Mouse (Mus musculus): ENCODE data around the gene Lce6a.

Gene Lce6a

GRCm38 (mm10) chr3:92621560-92621959 is at the start of gene Lce6a:
Gene Lce6a (minus strand): TSS chr3:92621660.
- no peak for DNase-seq

- no peak for DNase-seq
These were observed 48.8 kb upstream of the Lce6a start, which contains the start of gene Lce1a2 for GRCm38 (mm10) chr3:92670215-92670614. Gene Lce1a2 (minus strand): TSS chr3:92670315.

DNA sequence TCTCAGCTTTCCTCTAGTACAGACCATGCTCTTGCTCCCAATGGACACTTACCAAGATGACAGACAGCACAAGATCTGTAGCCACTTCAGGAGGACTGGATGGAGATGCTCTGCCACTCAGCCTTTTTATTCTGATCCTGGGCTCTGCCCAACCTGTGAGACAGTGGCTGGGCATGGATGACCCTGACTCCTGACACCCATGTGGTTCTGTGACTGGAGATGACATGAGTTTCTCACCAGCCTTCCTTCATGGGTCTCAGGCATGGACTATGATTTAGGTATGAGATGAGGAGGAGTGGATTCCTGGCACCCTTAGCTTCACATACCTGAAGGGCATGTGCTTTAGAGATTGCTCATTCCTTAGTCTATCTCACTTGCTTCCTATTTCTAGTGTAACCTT is 35.4 kb upstream of the Lce6a start, which contains the start of gene Lce1b:
Lce1b (minus strand) TSS at position 101 of the 400 bp plus-strand sequence.
- DNase-seq: no peak

DNA sequence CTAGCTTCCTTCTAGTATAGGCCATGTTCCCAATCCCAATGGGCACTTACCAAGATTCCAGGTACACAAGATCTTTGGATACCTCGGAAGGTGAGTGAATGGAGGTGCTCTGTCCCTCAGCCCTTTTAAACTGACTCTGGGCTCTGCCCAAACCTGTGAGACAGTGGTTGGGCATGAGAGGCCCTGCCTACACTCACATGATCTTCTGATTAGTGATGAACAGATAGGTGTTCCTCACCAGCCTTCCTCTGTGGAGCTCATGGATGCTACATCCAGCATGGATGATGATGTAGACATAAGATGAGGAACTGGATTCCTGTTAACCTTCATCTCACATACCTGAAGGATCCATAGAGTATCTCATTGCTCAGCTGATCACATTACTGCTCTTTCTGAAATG is 26.7 kb upstream of the Lce6a start, which contains the start of gene Lce1a1:
Lce1a1 (minus strand) TSS at position 101 of the 400 bp plus-strand sequence.
- no peak for DNase-seq

DNA sequence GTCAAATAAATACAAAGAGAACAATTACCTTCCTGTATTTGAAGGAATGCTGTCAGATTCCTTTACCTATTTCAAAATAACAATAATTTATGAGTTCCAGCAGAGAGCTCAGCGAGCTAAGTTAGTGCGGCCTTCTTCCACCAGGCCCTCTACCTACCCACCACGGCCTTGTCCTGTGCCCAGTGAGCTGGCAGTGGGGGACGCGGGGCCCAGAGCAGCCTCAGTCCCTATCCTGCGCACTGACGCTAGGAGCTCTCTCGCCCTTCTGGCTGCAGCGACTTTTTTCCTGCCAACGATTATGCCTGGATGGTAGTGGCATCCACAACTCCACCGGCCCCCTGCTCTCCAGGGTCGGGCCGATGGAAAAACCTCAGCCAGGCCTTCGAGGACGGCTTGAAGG is 18.4 kb upstream of the Lce6a start:
- DNase-seq: no peak

- DNase-seq: no peak
These were observed 17.2 kb upstream of the Lce6a start for GRCm38 (mm10) chr3:92638653-92638991.

DNA sequence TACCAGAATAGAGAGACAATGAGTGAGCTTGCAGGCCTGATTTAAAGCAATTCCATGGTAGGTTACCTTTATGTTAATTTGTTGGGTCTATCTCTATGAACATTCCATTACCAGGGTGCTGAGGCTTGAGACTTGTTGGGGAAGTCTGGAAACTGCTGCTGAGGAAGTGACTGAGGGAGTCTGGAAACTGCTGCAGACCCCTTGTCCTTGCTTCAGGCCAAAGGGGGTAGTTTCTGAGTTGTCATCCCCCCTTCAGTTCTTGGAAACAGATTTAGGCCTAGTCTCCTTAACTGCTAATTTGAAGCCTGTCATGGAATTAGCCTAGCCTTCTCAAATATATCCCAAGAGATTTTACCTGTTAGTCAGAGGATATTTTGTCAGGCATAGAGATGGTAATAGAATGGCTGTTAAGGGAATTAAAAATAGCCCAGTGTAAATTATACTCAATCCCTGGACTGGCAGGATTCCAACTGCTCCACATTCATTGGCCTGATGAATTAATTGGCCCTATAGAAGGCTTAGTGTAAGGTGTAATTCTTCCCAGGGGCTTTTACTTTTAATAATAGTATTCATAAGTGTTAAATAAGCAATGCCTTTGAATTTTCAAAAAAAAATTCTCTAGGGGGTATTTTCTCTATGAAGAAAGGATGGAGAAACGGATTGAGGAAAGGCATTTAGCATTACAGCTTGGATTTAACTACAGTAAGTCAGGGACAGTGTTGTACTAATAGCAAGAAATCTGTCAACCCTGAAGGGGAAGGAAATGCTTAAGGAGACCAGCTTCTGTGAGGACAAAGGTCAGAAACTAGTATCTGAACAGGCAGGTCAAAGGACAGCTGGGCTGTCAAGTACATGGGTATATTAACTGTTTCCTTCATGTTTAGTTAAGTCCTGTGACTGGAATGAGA is 16.5 kb upstream of the Lce6a start:
- DNase-seq: peak; percentile 29 to 53

GRCm38 (mm10) chr3:92609804-92610203 is 11.7 kb downstream of the Lce6a start:
- DNase-seq: no peak

GRCm38 (mm10) chr3:92607392-92607791 is 14.1 kb downstream of the Lce6a start, which contains the start of gene 2210017I01Rik:
Gene 2210017I01Rik (minus strand): TSS chr3:92607492.
- DNase-seq: no peak

DNA sequence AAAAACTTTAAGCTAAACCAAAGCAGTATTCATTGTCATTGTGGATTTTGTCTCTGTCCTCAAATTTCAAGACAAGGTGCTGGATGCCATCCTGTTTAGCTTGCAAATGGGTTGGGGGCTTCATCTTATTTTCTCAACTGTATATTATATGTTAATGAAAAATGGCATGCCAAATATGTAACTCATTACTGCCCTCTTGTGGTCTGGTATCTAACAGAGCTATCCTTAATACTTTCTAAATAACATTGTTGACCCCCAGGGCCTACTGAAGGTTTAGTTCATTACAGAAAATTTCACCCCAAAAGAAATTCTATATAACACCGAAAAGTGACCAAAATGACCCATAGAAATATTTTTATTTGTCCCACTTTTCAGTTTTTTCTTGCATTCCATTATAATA is 19.3 kb downstream of the Lce6a start:
- no peak for DNase-seq

GRCm38 (mm10) chr3:92600456-92600855 is 21.0 kb downstream of the Lce6a start:
- DNase-seq: peak in 1 of 2 experiments; percentile 38

- no peak for DNase-seq
These were observed 21.5 kb downstream of the Lce6a start for GRCm38 (mm10) chr3:92599973-92600372.

DNA sequence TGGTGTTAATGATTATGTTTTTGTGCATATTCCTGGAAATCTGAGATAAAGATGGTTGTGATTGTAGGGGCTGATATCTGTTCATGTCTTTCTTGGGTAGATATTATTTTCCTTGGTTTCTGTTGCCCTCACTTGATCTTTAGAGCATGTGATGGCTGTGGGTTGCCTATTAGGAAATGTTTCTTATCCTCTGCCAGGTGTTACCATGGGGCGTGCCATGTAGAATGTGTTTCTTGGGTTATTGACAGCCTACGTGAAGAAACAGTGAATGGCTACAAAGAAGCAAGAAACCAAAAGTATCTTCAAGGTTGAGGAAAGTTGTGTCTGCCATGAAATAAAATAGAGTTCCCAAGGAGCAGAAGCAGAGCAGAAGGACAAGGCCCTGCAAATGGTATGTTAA is 23.0 kb downstream of the Lce6a start:
- DNase-seq: no peak

DNA sequence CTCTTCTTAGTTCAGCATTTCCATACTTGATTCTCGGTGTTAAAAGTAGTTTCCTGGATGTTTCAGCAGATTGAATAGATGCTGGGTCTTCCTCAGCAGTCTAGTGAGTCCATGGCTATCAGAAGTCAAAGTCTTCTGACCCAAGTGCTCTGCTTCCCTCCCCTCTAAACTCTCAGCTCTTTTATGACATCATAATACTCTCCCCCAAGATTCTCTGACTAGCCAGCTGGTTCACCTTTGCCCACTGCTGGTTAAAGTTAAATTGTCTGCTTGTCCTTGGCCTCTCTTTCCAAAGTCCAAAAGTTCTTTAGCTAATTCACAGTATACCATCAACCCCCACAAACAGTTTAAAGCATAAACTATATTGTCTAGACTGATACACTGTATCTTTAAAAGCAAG is 32.6 kb downstream of the Lce6a start, which contains the start of gene Smcp:
Smcp (minus strand) TSS at position 140 of the 400 bp plus-strand sequence.
- DNase-seq: peak; percentile 10 to 39

GRCm38 (mm10) chr3:92587190-92587589 is 34.3 kb downstream of the Lce6a start:
- no peak for DNase-seq

DNA sequence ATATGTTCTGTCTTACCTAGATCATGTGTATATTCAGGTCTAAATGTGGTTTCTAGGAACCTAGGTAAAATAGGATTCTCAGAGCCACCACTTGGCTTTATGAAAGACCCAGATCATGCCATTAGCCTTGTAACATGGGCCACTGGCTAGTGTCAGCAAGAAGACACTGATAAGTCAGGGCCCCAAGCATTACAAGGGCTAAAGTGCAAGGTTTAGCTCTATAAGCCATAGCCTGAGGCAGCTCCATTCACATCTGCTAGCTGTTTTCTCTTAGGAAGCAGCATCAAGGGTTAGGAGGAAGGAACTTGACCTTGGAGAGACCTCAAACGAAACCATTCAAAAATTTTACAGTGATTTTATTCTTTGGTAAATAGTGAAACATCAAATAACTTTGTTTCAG is 36.4 kb downstream of the Lce6a start:
- DNase-seq: no peak

DNA sequence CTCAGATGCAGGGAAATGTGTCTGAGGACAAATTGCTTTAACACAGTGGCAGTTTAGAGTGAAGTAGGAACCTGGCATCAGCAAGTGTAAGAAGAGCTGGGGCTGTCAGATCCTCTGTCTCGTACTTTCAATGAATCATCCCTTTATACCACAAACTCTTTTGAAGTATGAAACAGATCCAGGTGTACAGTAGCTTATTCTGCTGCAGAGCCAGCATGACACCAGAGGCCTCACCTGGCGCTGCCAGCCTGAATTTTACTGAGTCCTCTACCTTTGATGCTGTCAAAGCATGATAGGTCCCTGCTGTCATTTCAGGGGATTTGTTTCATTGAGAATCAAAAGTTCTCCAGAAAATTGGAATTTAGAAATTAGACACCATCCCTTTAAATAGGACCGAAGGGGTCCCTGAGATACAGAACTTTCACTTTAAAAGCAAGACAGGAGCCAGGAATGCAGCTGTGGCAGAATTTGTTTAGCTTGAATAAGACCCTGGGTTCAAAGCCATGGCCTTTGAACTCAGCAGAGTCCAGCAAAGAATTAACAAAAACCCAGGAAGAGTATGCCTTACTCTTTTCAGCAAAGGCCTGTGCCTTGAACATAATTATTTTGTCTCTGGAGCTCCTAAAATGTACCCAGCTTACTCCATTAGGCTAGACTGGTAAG is 38.2 kb downstream of the Lce6a start:
- no peak for DNase-seq

DNA sequence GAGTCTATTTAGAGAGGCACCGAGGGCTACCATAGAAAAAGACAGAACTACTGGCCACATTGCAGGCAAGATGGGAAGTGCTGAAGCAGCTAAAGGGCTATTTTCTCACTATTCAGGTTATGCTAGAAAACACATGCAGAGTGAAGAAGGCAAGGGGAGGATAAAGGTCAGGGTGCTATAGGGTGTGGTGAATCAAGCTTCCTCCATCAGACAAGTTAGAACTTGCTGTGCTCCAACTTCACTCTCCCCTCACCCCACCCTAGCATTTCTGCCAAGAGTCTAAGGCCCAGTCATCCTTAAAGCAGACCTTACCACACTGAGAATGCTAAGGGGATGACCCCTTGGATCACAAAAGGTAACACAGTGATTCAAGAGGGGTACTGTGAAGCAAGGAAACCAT is 42.0 kb downstream of the Lce6a start:
- no peak for DNase-seq

DNA sequence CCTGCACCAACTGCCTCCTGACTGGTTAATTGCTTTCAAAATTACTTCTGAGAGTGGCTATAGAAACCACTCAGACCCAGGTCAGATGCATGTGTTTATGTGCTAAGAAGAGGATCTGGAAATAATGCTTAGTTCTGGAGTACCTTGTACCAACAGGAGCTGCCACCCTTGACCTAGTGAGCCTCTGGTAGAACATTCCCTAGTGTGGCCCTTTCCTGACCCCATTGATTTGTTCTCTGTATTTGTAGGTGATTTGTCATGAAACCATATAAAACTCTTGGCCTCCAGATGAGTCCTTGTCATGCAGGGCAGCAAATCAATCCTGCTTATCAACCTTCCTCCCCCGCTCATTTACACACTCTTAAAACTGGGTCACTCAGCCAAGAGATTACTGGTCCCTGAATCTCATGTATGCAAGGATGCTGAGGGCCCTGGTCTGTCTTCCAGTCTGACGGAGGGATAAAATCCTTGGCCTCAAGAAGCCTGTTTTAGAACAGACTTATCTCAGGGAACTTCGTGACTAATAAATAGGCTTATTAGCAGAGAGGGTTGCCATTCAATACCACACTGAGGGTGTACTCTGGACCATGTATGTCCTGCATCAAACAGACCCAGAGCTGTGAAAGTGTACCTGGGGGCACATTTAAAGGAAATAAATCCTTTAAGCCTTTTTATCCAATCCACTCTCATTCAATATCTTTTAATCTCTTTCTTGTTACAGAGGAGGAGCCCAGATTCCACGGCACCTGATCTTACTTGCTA is 42.6 kb downstream of the Lce6a start:
- DNase-seq: no peak

DNA sequence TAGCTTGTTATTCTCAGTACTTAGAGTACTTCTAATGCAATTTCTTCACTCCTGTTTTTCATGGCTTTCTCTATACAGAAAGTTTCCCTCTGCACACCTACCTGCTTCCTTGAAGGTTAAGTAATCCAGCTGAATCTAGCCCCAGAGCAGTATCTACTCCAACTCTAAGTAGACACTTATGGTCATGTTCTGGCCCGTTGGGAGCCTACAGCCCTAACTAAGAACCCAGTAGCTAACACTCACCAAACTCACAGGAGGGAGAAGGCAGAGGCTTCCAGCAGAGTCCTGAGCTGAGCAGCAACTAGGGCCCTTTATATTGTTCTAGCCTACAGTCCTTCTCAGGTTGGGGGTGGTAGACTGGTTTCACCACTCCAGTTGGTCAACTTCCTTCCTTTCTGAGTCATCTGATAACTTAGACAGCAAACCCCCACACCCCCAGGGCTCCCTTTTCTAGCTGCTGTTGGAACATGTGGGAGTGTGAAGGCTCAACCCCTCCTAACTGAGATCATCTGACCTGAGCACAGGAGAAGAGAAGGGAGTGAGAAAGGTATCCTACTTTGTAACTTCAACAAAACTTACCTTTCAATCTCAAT is 47.9 kb downstream of the Lce6a start, which contains the start of gene Ivl:
Ivl (minus strand) TSS at position 287 of the 593 bp plus-strand sequence.
- no peak for DNase-seq

DNA sequence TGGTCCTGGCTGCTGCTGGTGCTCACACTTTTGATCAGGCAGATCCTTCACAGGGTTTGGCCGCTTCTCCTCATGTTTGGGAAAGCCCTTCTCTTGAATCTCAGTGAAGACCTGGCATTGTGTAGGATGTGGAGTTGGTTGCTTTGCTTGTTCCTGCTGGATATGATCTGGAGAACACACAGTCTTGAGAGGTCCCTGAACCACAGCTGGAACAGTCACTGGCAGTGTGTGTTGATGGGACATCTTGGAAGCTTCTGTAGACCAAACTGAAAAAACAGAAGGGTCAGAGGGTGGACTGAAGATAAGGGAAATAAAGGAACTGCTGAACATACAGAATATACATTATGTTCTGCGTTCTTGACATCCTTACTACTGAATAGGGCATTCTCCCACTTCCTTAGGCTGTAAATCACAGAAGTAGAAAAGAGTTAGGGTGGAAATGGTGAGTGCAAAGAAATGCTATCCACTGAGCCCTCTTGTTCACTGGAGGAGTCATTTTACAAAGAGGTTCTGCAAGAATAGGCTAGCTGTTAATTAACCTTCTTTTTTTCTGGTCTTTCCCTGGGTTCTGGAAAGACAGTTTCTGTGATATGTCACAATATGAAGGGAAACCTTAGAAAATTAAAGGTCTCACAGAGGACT is 48.8 kb downstream of the Lce6a start:
- DNase-seq: no peak
